Mouse (Mus musculus): Measurements from ENCODE around the gene Pyy.
A peak's percentile ranks its signal among the peaks of the same experiment; 100 is the strongest.

The Pyy gene

GRCm38 (mm10) chr11:102082322-102082721 is 25.3 kb downstream of the Pyy start:
- Histone ChIP-seq H3K27me3 (ENCODE audit: control insufficient read depth, insufficient read depth, low read length, poor library complexity, severe bottlenecking) (no peaks in the 10 kb centered on the region), H3K36me3 (ENCODE audit: control insufficient read depth, insufficient read depth, low read length, poor library complexity, severe bottlenecking) (no peaks in the 10 kb centered on the region)
- no peak for DNase-seq (ENCODE audit: low read depth, low spot score)

DNA sequence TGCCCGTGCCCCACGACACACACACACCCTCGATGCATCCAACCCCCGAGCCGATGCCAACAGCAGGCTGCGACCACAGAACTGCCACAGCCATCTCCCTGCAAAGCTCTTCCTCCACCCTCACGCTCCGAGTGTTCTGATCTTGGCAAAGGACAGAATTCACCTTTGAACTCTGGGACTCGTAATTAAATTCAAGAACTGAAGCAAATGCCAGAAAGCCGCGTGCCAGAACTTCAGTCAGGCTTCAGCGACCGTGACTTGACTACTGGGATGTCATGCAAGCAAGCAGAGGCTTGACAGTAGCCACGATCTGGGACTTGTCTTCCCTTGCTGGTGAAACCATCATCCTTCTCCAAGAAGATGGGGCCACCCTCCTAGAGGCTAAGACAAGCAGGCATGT is 33.9 kb downstream of the Pyy start:
- no peak for DNase-seq (ENCODE audit: low read depth, low spot score)
- H3K27me3 ChIP-seq (ENCODE audit: control insufficient read depth, insufficient read depth, low read length, poor library complexity, severe bottlenecking), result no peaks in the 10 kb centered on the region
- no peaks in the 10 kb centered on the region for H3K36me3 ChIP-seq (ENCODE audit: control insufficient read depth, insufficient read depth, low read length, poor library complexity, severe bottlenecking)

- Histone ChIP-seq H3K36me3 (ENCODE audit: control insufficient read depth, insufficient read depth, low read length, poor library complexity, severe bottlenecking) (no peaks in the 10 kb centered on the region), H3K27me3 (ENCODE audit: control insufficient read depth, insufficient read depth, low read length, poor library complexity, severe bottlenecking) (no peaks in the 10 kb centered on the region)
- no peak for DNase-seq (ENCODE audit: low read depth, low spot score)
Observed at GRCm38 (mm10) chr11:102072729-102073128, 34.9 kb downstream of the Pyy start.

DNA sequence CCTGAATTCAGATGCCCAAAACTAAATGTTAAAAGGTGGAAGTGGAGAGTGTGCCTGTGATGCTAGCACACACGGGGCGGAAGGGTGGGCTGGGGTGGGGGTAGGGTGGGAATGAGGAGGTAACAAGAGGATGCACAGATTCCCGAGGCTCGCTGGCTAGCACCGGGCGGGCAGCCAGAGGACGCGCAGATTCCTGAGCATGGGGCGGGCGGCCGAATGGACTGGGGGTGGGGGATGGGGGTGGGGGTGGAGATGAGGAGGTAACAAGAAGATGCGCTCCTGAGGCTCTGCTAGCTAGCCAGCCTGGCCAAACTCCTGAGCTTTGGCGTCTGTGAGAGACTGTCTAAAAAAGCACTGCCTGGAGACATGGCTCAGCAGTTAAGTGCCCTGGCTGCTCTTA is 37.2 kb downstream of the Pyy start:
- no peak for DNase-seq (ENCODE audit: low read depth, low spot score)
- no peaks in the 10 kb centered on the region for H3K27me3 ChIP-seq (ENCODE audit: control insufficient read depth, insufficient read depth, low read length, poor library complexity, severe bottlenecking)
- no peaks in the 10 kb centered on the region for H3K36me3 ChIP-seq (ENCODE audit: control insufficient read depth, insufficient read depth, low read length, poor library complexity, severe bottlenecking)

DNA sequence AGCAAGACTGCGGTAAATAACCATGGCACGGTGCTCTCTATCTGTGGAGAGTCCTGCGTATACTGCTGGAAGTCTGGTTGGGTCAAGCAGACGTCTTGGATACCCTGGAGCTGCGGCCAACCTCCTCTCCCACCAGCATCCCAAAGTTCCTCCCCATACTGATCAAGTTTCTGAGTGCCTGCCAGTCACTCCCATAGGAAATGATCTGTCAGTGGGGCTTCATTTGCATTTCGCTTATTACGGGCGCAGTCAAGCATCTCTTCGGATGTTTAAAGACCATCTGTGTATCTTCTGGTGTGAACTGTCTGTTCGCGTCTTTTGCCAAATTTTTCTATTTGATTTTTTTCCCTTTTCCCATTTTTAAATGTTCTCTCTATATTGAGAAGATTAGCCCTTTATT is 38.0 kb downstream of the Pyy start:
- H3K27me3 ChIP-seq (ENCODE audit: control insufficient read depth, insufficient read depth, low read length, poor library complexity, severe bottlenecking), result no peaks in the 10 kb centered on the region
- no peak for DNase-seq (ENCODE audit: low read depth, low spot score)
- H3K36me3 ChIP-seq (ENCODE audit: control insufficient read depth, insufficient read depth, low read length, poor library complexity, severe bottlenecking), result no peaks in the 10 kb centered on the region

- H3K36me3 ChIP-seq (ENCODE audit: control insufficient read depth, insufficient read depth, low read length, poor library complexity, severe bottlenecking), result no peaks in the 10 kb centered on the region
- no peak for DNase-seq (ENCODE audit: low read depth, low spot score)
- no peaks in the 10 kb centered on the region for H3K27me3 ChIP-seq (ENCODE audit: control insufficient read depth, insufficient read depth, low read length, poor library complexity, severe bottlenecking)
Observed at GRCm38 (mm10) chr11:102068969-102069368, 38.7 kb downstream of the Pyy start.

DNA sequence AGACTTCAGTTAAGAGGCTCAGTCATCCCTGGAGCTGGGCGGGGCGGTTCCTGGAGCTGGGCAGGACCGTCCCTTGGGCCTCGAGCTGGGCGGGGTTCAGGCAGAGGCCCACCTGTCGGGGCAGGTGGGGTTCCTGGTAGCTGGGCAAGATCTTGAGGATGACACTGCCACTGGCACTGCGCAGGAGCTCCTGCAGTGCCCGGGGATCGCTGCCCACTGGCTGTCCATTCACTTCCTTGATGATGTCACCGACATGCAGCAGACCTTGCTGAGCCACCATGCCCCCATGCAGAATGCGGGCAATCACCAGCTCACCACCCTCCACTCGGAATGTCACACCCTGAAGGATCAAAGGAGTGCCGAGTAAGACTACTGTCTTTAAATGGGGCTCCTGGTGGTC is 44.6 kb downstream of the Pyy start:
- DNase-seq (ENCODE audit: low read depth, low spot score), result no peak
- Histone ChIP-seq H3K27me3 (ENCODE audit: control insufficient read depth, insufficient read depth, low read length, poor library complexity, severe bottlenecking) (no peaks in the 10 kb centered on the region), H3K36me3 (ENCODE audit: control insufficient read depth, insufficient read depth, low read length, poor library complexity, severe bottlenecking) (no peaks in the 10 kb centered on the region)

DNA sequence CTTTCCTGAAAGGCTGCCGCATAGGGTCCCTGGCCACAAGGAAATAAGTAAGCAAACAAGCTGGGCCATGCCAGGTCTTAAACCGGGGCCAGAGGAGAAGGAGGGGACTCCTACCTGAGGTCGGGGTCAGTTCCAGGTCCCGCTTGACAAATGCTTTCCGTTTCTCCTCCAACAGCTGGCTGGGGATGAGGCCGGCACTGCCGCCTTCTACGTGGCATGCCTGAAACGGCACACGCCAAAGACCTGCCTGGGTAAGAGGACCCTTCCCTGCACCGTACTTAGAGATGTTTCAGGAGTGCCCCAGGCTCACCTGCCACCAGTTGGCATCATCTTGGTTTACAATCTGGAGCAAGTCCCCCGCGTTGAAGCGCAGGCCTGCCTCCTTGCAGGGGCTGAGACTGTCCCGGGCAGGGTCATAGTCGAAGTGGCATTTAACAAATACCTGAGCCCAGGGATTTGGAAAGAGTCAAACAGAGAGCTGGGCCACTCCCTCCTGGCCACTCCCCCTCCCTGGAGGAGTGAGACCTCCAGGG is 45.6 kb downstream of the Pyy start:
- Histone ChIP-seq H3K36me3 (ENCODE audit: control insufficient read depth, insufficient read depth, low read length, poor library complexity, severe bottlenecking) (no peaks in the 10 kb centered on the region), H3K27me3 (ENCODE audit: control insufficient read depth, insufficient read depth, low read length, poor library complexity, severe bottlenecking) (no peaks in the 10 kb centered on the region)
- DNase-seq (ENCODE audit: low read depth, low spot score), result no peak

GRCm38 (mm10) chr11:102061236-102061940 is 46.2 kb downstream of the Pyy start:
- Histone ChIP-seq H3K36me3 (ENCODE audit: control insufficient read depth, insufficient read depth, low read length, poor library complexity, severe bottlenecking) (no peaks in the 10 kb centered on the region), H3K27me3 (ENCODE audit: control insufficient read depth, insufficient read depth, low read length, poor library complexity, severe bottlenecking) (no peaks in the 10 kb centered on the region)
- DNase-seq (ENCODE audit: low read depth, low spot score), result peak; percentile 66
